Mouse (Mus musculus) liver, embryonic 13.5 days (tissue): ENCODE measurements around the gene Spata32. TPM values are rescaled to one million over a fixed set of nuclear protein-coding genes. Genes with fewer than 3 reads are reported as not detected.
A peak's percentile ranks its signal among the peaks of the same experiment; 100 is the strongest.

ENCODE experiments used
- ATAC-seq: fragments of 200-750 bp; cut with Nextera tagmentation; 2 replicates; pipeline ENCODE4 v1.8.0; 2017; ENCODE audit warnings: low read depth, mild to moderate bottlenecking, moderate number of reproducible peaks, moderate library complexity
- DNase-seq: peaks from one replicate; pipeline ENCODE4 v3.0.0; 2022
- H3K27ac ChIP-seq: fragments of 300-500 bp; sonication (generic); 2 replicates; pipeline ENCODE4 v1.5.1; 2015; ENCODE audit warnings: moderate library complexity, mild to moderate bottlenecking, inconsistent platforms
- H3K27me3 ChIP-seq: fragments of 300-500 bp; sonication (generic); 2 replicates; pipeline ENCODE4 v1.6.1; 2015; ENCODE audit warnings: mild to moderate bottlenecking, inconsistent platforms
- H3K36me3 ChIP-seq: fragments of 300-500 bp; sonication (generic); 2 replicates; pipeline ENCODE4 v1.6.1; 2015; ENCODE audit warnings: mild to moderate bottlenecking, inconsistent platforms
- H3K4me1 ChIP-seq: fragments of 300-500 bp; sonication (generic); replicated peaks from 2 replicates; pipeline ENCODE4 v1.6.1; 2015; ENCODE audit warnings: inconsistent platforms
- H3K4me2 ChIP-seq: fragments of 300-500 bp; sonication (generic); 2 replicates; pipeline ENCODE4 v1.6.1; 2015; ENCODE audit warnings: inconsistent platforms, mild to moderate bottlenecking, moderate library complexity
- H3K4me3 ChIP-seq: fragments of 300-500 bp; sonication (generic); replicated peaks from 2 replicates; pipeline ENCODE4 v1.5.1; 2015; ENCODE audit warnings: mild to moderate bottlenecking, inconsistent platforms
- H3K9ac ChIP-seq: fragments of 300-500 bp; sonication (generic); 2 replicates; pipeline ENCODE4 v1.6.1; 2015; ENCODE audit warnings: mild to moderate bottlenecking, inconsistent platforms
- H3K9me3 ChIP-seq: fragments of 300-500 bp; sonication (generic); replicated peaks from 2 replicates; pipeline ENCODE4 v1.6.1; 2016; ENCODE audit warnings: inconsistent platforms
- WGBS: fragments of 180-500 bp; shearing (Covaris S2); methylation state at CpG from one replicate; pipeline ENCODE4 v1.1.7; 2015; ENCODE audit not compliant: insufficient replicate concordance; 5-methylcytosine and 5-hydroxymethylcytosine counted together
- polyA plus RNA-seq: library from polyadenylated mRNA; unstranded; fragments of >200 nt; fragmentation: Nextera tagmentation; extraction: Ambion mirVana; gene quantifications from 2 replicates; pipeline ENCODE4 v1.2.1, GENCODE M21; 2015

Spata32 gene
- not detected in 2 replicates for polyA plus RNA-seq

DNA sequence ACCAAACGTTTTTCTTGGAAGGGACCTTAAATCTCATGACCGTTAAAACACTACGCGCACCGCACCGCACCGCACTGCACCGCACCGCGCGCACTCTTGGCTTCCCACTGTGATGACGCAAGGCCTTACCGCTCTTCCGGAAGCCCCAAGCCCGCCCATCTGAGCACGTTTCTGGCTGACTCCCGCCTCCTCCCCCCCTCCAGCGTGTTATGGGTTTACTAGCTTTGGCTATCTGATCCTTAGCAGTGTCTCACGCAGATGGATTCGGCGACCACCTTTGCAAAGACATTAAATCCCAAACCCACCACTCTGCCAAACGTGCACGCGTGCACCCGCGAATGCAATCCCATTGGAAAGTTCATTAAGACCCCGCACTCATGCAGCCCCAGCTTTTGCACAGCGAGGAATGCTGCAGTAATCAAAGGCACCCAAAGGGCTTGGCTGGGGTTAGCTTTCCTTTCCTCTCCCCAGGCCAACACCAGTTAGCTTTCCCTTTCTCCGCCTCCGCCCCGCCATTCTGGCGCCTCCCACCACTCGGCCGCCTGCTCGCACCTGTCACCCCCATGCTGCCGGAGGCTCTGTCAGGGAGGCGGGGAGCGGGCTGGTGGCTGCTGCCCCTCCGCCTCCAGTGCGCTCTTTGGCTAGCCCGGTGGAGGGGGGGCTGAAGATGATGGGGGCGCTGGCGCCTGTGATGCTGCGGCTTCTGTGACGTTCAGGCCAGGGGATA, at the start of gene Spata32:
Spata32 (minus strand) TSS at position 643 of the 727 bp plus-strand sequence.
- H3K9me3 ChIP-seq: no peaks in the 10 kb centered on the region
- H3K27me3 ChIP-seq: peaks cover 8% of the 10 kb centered on the region
- no peak within 1 kb of the TSS; the same call in 1 of the 2 replicates for H3K27ac ChIP-seq
- peaks cover 25% of the 10 kb centered on the region for H3K4me1 ChIP-seq
- H3K9ac ChIP-seq: peak within 1 kb of the TSS; percentile 52
- H3K4me3 ChIP-seq: peak within 1 kb of the TSS; percentile 60
- WGBS: 1% methylated on average over 45 of the region's 45 CpGs
- no peaks in the 10 kb centered on the region for H3K36me3 ChIP-seq
- ATAC-seq (peak; percentile 80), DNase-seq (peak; percentile 35)
- H3K4me2 ChIP-seq: peak within 1 kb of the TSS; percentile 83

DNA sequence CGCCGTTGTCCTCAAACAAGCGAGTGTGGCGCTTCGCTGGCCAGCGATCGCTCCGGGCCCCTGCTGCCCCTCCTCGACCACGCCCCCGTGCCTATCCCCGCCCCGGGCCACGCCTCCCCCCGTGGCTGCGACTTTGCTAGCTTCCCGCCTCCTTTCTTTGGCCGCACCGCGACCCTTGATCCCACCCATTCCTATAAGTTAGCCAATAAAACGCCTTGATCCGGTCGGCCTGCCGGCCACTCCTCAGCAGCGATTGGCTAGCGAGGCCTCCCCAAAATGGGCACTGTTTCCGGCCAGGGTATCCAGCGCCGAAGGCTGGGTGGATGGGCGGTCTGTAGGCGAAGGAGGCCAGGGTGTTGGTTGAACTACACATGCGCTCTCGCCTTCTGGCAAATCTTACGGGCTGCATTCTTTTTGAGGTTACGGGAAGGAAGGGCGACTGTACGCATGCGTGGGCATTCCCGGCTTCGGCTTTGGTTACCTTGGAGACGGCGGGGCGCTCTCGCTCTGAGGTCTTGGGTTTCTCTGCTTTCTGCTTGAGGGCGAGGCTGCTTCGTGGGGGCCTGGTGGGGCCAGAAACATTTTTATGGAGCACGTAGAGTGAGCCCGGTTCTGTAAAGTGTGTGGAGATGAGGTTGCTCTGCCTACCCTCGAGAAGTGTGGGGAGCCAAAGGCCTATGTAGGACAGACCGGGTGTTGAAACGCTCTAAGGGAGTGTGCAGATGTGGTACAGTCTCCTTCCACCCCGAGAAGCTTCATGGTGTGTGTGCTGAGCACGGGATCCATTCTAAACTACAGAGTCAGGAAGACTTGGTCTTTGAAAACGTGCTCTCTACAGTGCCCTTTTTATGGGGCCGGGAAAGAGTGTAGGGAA, 49.4 kb upstream of the Spata32 start, which contains the start of gene Map3k14:
Map3k14 (minus strand) TSS at position 127 of the 874 bp plus-strand sequence.
- Histone ChIP-seq H3K4me2 (peak within 1 kb of the TSS; percentile 94), H3K27ac (peak within 1 kb of the TSS; percentile 58; the same call in 1 of the 2 replicates), H3K27me3 (no peaks in the 10 kb centered on the region), H3K4me1 (peaks cover 36% of the 10 kb centered on the region), H3K9me3 (no peaks in the 10 kb centered on the region), H3K9ac (peak within 1 kb of the TSS; percentile 77), H3K36me3 (no peaks in the 10 kb centered on the region), H3K4me3 (peak within 1 kb of the TSS; percentile 64)
- DNase-seq (peak; percentile 97), ATAC-seq (peak; percentile 97)
- WGBS: under 1% methylated on average over 51 of the region's 55 CpGs

DNA sequence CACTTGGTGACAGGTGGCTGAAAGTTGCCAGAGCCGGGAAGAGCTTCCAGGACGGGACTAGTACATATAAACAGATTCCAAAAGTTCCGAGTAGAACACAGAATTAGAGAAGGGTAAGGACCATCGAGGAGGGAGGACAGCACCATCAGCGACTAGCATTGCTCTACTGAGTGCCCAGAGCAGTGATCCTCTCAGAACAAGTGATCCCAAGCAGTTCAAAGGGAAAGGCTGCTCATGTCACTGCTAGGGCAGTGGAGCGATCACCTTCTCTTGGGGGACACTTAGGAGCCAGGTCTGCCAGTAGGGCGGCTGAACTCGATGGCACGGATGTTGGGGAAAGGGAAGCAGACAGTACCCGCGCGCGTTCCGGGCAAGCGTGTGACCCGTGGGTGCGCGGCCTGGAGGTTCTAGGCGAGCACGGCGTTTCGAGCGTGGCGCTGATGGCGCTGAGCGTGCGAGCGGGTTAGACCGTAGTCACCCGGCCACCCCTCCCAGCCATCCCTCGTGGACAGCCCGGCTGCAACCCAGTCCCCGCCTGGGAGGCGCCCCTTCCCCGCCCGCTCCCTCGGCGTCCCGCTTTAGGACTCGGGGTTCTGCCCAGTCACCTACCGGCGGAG, 48.6 kb upstream of the Spata32 start:
- DNase-seq: no peak
- H3K4me3 ChIP-seq: peak overlapping the region; percentile 64
- H3K9ac ChIP-seq: peak overlapping the region; percentile 77
- 1% methylated on average over 42 of the region's 42 CpGs for WGBS
- 0 out of 2 replicates have a peak overlapping the region, but pooled peaks have one; percentile 58 for H3K27ac ChIP-seq
- no peaks in the 10 kb centered on the region for H3K36me3 ChIP-seq
- H3K4me1 ChIP-seq: peaks cover 42% of the 10 kb centered on the region
- H3K27me3 ChIP-seq: no peaks in the 10 kb centered on the region
- peak overlapping the region; percentile 94 for H3K4me2 ChIP-seq
- no peaks in the 10 kb centered on the region for H3K9me3 ChIP-seq
- ATAC-seq: 0 out of 2 replicates have a peak, but pooled peaks have one; percentile 0

DNA sequence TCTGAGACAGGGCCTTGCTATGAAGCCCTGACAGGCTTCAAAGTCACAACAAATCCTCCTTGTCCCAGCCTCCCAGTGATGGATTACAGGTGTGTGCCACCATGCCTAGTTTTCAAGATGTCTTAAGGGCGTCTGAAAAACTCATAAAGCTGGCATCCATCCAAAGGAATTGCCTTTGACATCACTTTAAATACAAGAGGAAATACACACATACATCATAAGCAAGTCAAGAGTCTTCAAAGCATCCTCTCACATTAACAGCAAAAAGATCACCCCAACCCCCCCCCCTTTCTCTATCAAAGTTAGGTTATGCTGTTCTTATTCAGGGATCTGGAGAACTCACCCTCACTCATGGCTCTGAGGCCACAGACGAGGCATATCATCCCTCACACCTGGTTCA, 47.6 kb upstream of the Spata32 start:
- no peaks in the 10 kb centered on the region for H3K27me3 ChIP-seq
- 46% methylated on average over 2 of the region's 2 CpGs for WGBS
- H3K36me3 ChIP-seq: no peaks in the 10 kb centered on the region
- H3K4me3 ChIP-seq: no peak overlapping the region
- ATAC-seq: no peak
- peak overlapping the region; percentile 94 for H3K4me2 ChIP-seq
- H3K27ac ChIP-seq: no peak overlapping the region
- H3K9me3 ChIP-seq: no peaks in the 10 kb centered on the region
- DNase-seq: no peak
- no peak overlapping the region for H3K9ac ChIP-seq
- peaks cover 48% of the 10 kb centered on the region for H3K4me1 ChIP-seq

DNA sequence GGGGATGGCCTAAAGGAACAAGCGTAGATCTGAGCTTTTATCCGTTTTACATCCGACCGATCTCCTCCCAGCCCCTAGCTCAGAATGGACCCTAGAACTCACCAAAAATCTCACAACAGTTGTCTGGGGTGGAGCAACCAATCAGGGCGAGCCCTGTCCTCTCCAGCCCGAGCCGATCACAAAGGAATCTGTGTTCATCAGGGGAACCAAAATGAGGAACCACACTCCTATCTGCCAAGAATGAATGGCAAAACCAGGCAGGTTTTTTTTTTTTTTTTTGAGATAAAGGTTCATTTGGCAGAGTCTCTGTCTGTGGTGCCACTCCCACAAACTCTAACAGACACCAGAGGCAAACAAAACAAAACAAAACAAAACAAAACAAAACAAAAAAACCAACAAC, 47.0 kb upstream of the Spata32 start:
- Histone ChIP-seq H3K27ac (no peak overlapping the region), H3K9ac (no peak overlapping the region), H3K4me2 (peak overlapping the region; percentile 20; the same call in 1 of the 2 replicates), H3K9me3 (no peaks in the 10 kb centered on the region), H3K4me1 (peaks cover 51% of the 10 kb centered on the region), H3K36me3 (no peaks in the 10 kb centered on the region), H3K27me3 (no peaks in the 10 kb centered on the region), H3K4me3 (no peak overlapping the region)
- DNase-seq (no peak), ATAC-seq (no peak)
- WGBS: 36% methylated on average over 7 of the region's 7 CpGs

DNA sequence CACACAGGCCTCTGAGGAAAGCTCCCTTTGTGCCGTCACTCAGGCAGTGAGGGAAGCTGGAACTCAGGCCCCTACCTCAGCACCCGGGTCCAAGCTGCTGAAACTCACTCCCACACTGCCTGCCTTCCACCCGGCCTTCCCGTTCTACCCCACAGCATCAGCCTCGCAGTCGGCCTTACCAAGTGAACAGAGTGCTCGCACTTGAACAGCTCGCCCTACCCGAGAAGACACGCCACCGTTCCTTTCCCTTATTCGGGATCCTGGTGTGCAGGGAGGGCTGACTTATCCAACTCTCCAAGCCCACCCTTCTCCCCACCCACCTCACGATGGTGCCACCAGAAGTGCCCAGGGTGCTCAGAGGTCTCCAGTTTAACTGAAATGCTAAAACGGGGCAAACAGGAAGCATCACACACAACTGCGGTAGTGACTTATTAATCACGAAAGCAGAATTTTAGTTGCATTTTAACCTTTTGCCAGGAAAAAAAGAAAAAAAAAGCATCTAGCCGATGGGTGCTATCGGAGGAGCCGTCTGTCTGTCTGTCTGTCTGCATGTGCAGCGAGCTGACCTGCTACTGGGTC, 46.3 kb upstream of the Spata32 start:
- H3K4me2 ChIP-seq: no peak overlapping the region
- H3K27ac ChIP-seq: no peak overlapping the region
- DNase-seq (no peak), ATAC-seq (no peak)
- no peak overlapping the region for H3K4me3 ChIP-seq
- 80% methylated on average over 20 of the region's 20 CpGs for WGBS
- H3K9me3 ChIP-seq: no peaks in the 10 kb centered on the region
- H3K36me3 ChIP-seq: no peaks in the 10 kb centered on the region
- H3K4me1 ChIP-seq: peaks cover 51% of the 10 kb centered on the region
- H3K27me3 ChIP-seq: no peaks in the 10 kb centered on the region
- no peak overlapping the region for H3K9ac ChIP-seq

DNA sequence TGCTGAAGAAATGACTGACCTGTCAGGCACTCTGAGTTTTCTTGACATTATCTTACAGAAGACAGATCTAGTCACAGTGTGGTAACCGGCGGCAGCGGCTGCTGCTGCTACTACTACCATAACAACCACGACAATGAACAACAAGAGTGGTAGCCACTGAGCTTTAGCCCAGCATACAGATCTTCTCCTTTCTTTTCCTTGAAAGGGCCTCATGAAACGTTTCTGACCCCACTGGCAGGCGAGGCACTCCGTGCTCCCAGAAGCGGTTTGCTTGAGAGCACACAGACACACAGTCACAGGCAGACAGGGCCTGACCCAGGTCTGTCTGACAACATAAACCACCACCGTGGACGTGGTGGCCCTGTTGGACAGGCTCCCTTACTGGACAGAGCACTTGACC, 45.3 kb upstream of the Spata32 start:
- ATAC-seq (no peak), DNase-seq (no peak)
- WGBS: 36% methylated on average over 10 of the region's 10 CpGs
- no peak overlapping the region for H3K4me3 ChIP-seq
- H3K36me3 ChIP-seq: no peaks in the 10 kb centered on the region
- H3K27ac ChIP-seq: no peak overlapping the region
- no peaks in the 10 kb centered on the region for H3K27me3 ChIP-seq
- H3K4me2 ChIP-seq: no peak overlapping the region
- H3K9me3 ChIP-seq: no peaks in the 10 kb centered on the region
- peaks cover 51% of the 10 kb centered on the region for H3K4me1 ChIP-seq
- no peak overlapping the region for H3K9ac ChIP-seq

DNA sequence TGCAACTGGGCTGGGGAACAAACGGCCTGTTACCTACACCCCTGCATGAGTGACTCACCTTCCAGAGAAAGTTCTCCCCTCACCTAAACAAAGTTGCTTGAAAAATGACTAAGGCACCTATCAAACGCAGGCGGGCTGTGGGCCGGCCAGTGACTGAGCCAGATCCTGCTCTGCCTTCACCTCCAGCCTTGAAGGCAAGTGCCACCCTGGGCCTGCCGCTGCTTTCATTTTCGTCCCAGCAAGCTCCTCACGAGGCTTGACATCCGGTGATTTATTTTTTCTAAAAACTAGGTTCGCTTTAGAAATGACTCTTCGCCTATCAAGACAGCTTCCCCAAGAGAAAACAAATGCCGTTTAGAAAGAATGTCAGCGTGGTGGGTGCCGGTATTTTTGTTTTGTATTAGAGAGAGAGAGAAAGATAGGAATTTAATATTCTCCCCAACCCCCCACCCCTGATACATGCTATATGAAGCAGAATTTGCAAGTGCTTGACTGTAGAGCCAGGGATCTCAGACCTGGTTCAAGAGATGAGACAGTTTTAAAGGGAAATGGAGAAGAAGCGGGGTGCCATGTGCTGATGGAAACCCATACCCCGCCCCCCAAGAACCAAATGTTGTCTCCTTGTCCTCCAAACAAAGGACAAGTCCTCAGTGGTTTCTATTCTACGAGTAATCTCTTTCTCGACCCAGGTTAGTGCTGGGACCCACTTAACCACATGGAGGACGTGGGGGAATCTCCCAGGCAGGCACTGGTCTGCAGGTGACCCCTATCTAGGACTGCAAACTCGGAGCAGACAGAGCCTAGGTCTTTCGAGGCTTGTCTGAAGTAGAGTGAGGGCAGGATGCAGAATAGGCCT, 44.4 kb upstream of the Spata32 start:
- no peaks in the 10 kb centered on the region for H3K36me3 ChIP-seq
- peak overlapping the region; percentile 24 for H3K4me2 ChIP-seq
- no peak overlapping the region for H3K9ac ChIP-seq
- H3K9me3 ChIP-seq: no peaks in the 10 kb centered on the region
- no peak overlapping the region for H3K4me3 ChIP-seq
- H3K27ac ChIP-seq: no peak overlapping the region
- no peak for ATAC-seq
- WGBS: 58% methylated on average over 20 of the region's 20 CpGs
- H3K4me1 ChIP-seq: peaks cover 43% of the 10 kb centered on the region
- no peaks in the 10 kb centered on the region for H3K27me3 ChIP-seq
- no peak for DNase-seq

DNA sequence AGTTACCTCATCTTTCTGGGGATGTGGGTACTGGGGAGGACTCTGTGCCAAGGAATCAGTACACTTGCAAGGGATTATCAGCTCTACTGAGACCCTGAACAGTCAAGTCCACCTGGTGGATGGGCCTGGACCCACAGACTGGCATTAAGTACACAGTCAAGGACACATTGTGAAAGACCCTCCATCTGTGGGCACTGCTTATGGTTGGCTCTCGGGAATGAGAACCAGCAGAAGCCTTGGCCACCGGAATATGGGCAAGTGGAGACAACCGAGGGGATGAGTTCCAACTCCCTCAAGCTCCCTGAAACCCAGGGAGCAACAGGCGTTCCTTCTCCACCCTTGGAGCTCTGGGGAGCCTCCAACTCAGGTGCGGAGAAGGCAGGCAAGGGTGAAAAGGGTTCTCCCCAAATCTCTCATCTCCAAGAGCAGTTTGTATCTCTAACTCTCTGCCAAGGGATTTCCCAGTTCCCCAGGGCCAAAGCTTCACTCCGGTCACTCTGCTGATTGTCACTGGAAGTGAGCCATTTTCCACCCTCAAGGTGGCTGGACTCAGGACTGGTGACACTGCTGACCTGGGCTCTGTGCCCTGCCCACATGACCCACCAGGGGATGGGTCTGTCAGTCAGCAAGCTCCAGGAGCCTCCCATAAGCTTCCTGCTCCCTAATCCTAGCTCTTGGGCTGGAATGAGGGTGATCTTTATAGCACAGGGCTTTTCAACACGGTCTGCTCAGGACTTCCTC, 43.6 kb upstream of the Spata32 start:
- Histone ChIP-seq H3K27me3 (no peaks in the 10 kb centered on the region), H3K4me2 (peak overlapping the region; percentile 24), H3K9me3 (no peaks in the 10 kb centered on the region), H3K4me3 (no peak overlapping the region), H3K36me3 (no peaks in the 10 kb centered on the region), H3K9ac (no peak overlapping the region), H3K4me1 (peaks cover 39% of the 10 kb centered on the region), H3K27ac (no peak overlapping the region)
- no peak for DNase-seq
- no peak for ATAC-seq
- WGBS: 62% methylated on average over 7 of the region's 7 CpGs
